Mouse (Mus musculus): ENCODE data around the gene Mb.

The Mb gene

DNA sequence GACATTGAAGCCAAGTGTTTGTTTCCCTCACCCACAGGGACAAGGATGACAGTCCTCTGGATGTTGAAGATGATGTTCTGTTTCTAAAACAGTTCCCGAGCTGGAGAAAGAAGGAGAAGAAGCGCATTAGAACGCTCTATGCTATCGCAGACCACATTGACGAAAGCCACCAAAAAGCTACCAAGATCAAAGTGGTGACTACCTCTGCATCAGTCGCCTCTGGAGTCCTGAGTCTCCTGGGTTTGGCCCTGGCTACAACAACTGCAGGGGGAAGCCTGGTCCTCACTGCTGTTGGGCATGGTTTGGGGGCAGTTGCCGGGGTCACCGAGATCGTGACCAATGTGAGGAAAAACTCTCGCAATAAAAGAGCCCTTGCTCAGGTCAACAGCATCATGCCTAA lies at the start of gene Mb:
Mb (minus strand) TSS at position 101 of the 400 bp plus-strand sequence.
- no peak for DNase-seq (ENCODE audit: low read depth)

DNA sequence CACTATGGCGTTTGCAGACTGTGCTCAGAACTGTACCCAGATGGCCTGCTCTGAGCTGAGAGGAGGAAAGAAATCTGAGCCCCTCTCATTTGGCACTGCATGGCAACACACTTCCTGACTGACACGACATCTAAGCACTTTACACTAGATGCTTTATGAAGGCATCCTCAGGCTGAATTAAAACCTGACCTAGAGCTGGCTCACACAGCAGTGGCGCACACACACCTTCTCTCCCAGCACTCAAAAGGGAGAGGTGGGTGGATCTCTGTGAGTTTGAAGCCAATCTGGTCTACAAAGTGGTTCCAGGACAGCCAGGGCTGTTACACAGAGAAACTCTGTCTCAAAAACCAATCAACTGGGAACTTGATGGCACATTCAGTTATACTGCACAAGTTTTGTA lies 49.3 kb upstream of the Mb start:
- no peak for DNase-seq (ENCODE audit: low read depth)

- DNase-seq (ENCODE audit: low read depth), result no peak
These were observed 46.9 kb upstream of the Mb start for GRCm38 (mm10) chr15:77097358-77097757.

DNA sequence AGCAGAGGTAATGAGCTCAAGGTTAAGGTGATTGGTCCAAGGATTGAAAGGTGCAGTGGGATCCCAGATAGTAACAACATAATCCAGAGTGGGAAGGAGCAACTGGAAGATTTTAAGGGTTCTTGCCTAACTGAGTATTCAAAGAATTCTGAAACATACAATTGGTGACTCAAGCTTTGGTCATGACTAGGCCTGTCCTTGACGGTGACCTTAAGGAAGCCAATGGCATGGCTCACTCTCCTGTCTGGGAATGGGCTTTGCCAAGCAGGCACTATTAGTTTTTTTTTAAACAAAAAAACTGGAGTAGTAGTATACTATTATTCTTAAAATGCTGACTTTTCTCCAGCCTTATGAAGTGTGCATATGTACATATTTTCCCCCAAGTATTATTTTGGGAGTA lies 44.7 kb upstream of the Mb start:
- DNase-seq (ENCODE audit: low read depth), result no peak

GRCm38 (mm10) chr15:77094431-77094830 lies 44.0 kb upstream of the Mb start:
- no peak for DNase-seq (ENCODE audit: low read depth)

GRCm38 (mm10) chr15:77091394-77091793 lies 40.9 kb upstream of the Mb start:
- no peak for DNase-seq (ENCODE audit: low read depth)

GRCm38 (mm10) chr15:77090531-77090930 lies 40.1 kb upstream of the Mb start:
- no peak for DNase-seq (ENCODE audit: low read depth)

DNA sequence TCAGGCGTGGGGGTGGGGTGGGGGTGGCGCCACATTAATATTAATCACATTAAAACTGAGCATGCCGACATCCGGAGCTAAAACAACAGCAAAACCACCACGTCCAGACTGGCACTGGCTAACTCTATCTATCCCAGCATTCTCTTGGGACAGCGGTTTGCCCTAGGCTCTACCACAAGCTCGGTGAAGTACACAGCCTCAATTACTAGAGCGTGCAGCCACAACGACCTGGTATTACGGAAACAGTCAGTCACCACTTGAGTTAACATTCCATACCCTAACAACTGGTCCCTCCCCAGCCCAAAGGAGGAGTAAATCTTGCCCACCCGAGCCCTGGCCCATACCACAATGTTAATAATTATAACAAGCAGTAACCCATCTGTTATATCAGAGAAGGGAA lies 38.8 kb upstream of the Mb start:
- DNase-seq (ENCODE audit: low read depth), result no peak

DNA sequence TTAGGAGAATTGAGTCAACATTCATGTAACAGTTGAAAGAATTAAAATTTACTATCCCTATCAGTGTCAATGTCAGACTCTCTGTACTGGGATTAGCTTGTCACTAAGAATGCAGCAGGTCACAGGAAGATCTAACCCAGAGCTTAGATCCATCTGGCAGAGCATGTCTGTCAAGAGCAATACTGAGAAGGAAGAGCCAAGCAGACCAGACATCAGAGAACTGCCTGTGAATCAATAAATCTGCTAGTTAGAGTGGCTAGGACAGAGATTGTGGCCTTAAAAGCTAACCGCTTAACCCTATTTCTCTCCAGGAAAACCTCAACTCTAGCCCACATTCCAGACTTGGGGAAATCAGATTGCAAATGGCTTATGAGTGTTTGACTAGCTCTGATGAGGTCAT lies 36.0 kb upstream of the Mb start:
- DNase-seq (ENCODE audit: low read depth), result no peak

DNA sequence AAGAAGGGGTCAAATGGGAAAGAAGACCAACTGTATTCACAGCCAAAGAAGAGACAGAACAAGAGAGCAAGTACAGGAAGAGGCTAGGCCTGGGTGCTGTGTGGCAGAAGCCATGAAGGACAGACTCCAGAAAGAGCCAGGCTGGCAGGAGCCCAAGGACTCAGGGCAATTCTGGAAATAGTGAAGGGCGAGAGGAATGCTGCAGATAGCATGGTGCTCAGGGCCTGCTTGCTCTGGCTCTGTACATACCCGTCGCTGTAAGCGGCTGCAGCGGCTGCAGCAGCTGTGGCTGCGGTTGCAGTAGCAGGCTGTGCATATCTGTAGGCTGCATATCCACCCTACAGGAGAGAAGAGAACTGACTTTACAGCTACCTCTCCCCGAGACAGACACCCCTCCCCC lies 35.3 kb upstream of the Mb start:
- no peak for DNase-seq (ENCODE audit: low read depth)

DNA sequence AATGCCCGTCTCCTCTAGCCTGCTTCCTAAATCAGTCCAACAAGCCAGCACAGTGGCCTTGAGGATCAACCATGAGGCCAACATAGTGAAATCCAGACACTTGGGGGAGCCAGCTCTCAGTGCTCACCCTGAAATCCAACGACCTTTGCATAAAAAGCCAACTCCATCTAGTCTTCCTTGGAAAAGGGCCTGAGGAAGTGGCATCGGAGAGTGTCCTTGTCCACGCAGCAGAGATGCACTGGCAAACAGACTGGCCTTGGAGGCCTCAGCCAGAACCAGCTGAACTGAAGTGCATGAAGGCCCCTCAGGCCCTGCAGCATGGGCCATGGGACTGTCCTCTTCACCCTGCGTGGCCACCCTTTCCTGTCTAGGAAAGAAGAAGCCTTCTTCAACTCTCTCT lies 31.0 kb upstream of the Mb start:
- no peak for DNase-seq (ENCODE audit: low read depth)

GRCm38 (mm10) chr15:77080684-77081254 lies 30.3 kb upstream of the Mb start:
- DNase-seq (ENCODE audit: low read depth), result no peak

DNA sequence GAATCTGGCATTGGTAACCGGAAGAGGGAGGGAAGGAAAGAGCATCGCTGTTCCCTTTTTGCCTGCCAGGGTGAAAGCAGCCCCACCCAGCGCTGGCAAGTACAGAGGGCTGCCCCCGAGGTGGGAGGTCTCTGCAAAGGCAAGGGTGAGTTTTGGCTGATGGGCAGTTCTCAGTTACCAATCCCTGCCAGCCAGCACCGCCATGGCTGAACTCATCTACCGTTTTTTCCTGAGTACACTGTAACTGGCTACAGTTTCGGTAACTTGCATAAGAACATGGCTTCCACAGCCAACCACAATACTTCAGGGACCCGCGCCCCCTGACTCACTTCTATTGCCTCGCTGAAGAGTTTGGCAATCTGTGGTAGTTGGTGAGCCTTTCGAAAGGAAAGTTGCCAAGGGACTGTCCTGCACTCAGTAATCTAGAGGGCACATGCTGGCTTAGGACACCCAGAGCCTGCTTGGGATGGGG lies 29.5 kb upstream of the Mb start:
- no peak for DNase-seq (ENCODE audit: low read depth)

- no peak for DNase-seq (ENCODE audit: low read depth)
These were observed 28.9 kb upstream of the Mb start for GRCm38 (mm10) chr15:77079256-77079822.

GRCm38 (mm10) chr15:77078786-77079185 lies 28.3 kb upstream of the Mb start:
- no peak for DNase-seq (ENCODE audit: low read depth)

- no peak for DNase-seq (ENCODE audit: low read depth)
These were observed 27.4 kb upstream of the Mb start for GRCm38 (mm10) chr15:77077906-77078305.

DNA sequence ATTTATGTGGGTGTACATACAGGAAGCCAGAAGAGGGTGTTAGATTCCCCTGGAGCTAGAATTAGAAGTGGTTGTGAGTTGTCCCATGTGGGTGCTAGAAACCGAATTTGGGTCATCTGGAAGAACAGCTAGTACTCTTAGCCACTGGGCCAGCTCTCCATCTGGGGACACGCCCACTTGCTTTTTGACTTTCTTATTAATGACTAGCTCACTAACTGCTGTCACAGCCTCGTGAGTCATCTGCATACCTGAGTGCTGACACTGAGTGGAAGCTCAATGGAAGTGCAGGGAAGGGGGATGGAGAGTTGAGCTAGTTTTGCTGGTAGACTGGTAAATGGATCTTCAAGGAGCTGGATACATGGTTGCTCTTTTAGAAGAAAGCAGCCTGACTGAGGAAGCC lies 26.1 kb upstream of the Mb start:
- DNase-seq (ENCODE audit: low read depth), result no peak

DNA sequence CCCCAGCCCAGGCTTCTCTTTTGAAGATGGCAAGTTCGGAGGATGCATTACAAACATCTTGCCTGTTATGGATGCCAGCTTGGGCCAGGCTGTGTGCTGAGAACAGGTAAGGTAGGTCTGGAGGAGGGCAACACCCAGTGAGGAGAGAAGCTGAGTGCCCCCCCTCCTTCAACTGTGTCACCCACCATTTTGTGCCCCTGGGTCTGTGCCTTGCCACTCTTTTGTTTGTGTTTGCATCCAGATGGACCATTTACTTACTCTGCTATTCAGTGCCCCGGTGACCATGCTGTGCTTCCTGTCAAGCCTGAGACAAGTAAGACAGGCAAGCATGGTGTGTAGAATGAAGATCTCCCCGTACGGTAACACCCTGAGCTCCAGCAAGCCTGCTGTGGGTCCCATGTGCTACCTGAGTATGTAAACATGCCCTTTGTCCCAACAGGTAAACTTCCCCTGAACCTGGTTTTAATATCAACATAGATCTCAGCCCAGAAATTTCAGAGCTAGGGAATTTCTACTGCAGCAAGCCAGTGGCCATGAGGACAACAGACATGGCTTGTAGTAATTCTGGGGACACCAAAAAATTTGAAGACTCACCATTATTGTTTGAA lies 22.2 kb upstream of the Mb start:
- no peak for DNase-seq (ENCODE audit: low read depth)

DNA sequence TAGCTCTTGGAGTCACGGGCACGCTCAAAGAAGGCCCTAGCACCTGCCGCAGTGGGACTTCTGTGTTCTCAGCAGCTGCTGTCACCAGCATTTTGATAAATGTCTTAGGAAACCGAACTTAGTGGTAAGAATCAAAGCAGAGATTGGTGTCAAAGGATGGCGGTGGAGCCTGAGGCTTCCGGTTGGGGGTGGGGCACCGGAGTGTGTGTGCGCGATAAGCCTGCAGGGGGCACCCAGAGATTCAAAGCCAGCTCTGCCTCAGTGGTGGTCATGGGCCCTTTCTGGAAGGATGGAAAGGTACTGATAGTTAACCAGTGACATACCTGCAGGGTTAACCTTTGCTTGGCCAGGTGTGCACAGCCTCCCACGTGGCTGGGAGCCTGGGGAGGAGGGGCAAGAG lies 21.0 kb upstream of the Mb start:
- no peak for DNase-seq (ENCODE audit: low read depth)

DNA sequence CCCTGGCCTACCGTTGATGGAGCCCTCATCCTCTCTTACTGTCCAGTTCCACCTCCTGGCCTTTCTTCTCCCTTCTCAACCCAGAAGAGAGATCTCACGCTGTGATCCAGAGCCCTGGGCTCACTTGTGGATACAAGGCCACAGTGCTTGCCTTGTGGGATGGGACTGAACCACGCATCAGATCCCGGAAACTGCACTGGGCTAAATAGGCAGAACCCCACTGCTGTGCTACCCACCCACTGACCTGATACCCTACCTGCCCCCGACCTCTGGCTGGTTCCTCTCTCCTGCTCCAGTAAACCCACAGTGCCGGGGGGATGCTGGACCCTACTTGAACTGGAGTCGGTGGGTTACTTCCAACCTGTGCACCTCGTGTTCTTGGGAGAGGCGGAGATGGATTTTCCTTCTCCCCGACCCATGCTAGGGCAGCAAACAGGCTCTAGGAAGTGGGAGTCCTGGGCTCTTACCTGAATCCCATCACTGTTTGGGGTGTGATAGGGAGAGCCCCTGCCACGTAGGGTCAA lies 20.3 kb upstream of the Mb start:
- no peak for DNase-seq (ENCODE audit: low read depth)

GRCm38 (mm10) chr15:77069019-77069418 lies 18.5 kb upstream of the Mb start:
- DNase-seq (ENCODE audit: low read depth), result no peak

- no peak for DNase-seq (ENCODE audit: low read depth)
These were observed 18.0 kb upstream of the Mb start for GRCm38 (mm10) chr15:77068439-77068861.

DNA sequence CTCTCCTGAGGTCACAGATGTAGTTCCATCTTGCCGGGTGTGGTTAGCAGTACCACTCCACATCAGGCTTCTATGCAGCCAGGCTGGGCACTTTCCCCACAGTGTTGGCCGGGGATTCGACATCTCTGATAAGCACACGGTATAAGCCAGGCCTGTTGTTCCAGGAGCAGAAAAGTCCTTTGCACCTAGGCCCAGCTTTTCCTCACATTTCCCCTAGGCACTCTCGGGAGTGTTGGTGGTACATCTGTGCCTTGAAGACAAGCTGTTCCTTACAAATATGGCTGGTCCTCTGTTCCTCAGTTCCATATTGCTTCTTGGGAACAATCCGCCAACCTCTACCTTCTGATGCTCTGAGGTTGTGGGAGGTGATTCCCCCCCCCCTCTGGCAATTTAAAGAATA lies 15.8 kb upstream of the Mb start:
- no peak for DNase-seq (ENCODE audit: low read depth)

All from c-Kit-positive CD71-positive TER-119-negative erythroid progenitor cells, embryonic 14.5 days (primary cell).